Mouse (Mus musculus): ENCODE measurements around the gene Olfr584.

Olfr584 gene

DNA sequence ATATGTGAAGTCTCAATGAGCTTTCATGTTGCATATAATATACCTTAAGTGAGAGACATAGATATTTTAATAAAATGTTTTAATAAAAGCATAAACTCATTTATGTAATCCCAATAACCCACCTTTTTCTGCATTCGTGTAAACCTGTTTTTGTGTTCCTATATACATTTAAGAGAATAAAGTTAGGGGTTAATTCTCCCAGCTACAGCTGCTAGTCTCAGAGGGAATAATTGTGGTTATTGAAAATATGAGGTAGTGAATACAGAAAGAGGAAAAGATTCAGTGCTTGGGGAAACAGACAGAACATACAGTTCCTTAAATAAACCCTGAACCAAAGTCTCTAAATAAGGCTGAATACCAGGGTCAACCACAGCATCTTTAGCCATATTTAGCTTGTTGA is at the start of gene Olfr584:
TSS of gene Olfr584 (plus strand) at position 301 of the 400 bp plus-strand sequence.
- DNase-seq (ENCODE audit: low spot score): no peak

DNA sequence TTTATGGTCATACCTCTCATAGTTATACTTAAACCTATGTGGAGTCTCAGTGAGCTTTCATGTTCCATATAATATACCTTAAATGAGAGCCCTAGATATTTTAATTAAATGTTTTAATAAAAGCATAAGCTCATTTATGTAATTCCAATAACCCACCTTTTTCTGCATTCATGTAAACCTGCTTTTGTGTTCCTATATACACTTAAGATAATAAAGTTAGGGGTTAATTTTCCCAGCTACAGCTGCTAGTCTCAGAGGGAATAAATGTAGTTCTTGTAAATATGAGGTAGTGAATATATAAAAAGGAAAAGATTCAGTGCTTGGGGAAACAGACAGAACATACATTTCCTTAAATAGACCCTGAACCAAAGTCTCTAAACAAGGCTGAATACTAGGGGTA is 44.0 kb upstream of the Olfr584 start, which contains the start of gene Olfr582:
TSS of gene Olfr582 (plus strand) at position 301 of the 400 bp plus-strand sequence.
- DNase-seq (ENCODE audit: low spot score): no peak

DNA sequence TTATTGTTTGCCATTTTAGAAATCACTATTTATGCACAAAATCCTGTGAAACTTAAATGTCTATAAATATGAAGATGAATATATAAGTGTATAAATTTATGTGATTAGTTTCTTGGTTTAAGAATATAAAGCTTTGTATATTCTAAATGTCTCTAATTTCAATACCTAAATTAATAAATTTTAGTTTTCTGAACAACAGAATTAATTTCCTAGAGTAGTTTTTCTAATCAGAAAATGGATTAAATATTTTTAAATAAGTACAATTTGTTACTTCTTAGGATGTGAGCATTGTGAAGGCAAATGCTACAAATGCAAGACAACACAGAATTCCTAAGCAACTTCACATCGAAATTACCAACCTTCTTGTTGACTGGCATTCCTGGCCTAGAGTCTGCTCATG is 30.7 kb upstream of the Olfr584 start, which contains the start of gene Olfr583:
TSS of gene Olfr583 (plus strand) at position 301 of the 400 bp plus-strand sequence.
- no peak for DNase-seq (ENCODE audit: low spot score)

DNA sequence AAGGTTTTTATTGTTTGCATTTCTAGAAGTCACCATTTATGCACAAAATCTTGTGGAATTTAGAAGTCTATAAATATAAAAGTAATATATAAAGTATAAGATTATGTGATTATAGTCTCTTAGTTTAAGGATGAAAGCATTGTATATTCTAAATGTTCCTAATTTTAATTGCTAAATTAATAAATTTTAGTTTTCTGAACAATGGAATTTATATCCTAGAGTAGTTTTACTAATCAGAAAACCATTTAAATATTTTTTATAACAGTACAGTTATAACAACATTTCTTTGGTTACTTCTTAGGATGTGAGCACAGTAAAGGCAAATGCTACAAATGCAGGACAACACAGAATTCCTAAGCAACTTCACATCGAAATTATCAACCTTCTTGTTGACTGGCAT is 15.7 kb downstream of the Olfr584 start, which contains the start of gene Olfr585:
TSS of gene Olfr585 (plus strand) at position 301 of the 400 bp plus-strand sequence.
- DNase-seq (ENCODE audit: low spot score): no peak

DNA sequence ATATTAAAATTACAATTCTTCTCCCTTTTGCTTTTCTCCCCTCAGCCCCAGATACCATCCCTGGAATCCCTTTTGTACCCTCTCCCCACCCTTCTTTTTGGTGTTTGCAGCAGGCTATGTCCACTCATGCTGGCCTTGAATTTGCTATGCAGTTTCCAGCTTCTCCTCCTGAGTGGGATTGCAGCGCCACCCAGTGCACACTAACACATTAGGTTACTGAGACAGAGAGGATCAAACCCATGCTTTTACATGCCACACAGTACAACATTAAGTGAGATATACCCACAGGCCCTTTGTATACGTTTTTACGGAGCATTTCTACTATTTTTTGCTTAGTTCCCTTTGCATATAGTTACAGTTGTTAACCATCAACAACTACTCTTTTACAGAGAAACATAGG is 37.7 kb downstream of the Olfr584 start:
- no peak for DNase-seq (ENCODE audit: low spot score)

DNA sequence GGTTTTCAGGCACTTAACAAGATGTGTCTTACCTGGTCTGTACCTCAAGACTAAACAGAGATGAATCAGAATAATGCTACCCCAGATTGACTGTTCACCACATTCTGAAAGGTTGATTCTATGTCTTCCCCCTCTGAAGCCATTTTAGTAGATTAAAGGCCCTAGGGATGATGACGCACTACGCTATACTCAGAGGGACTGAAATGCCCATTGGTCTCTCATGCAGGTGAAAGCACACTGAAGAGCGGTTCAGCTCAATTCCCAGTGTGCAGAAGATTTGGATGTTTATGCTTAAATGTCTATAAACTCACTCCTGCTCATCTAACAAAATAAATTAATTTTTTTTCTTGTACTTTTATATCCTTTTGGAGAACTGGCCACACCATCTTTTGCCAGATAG is 43.9 kb downstream of the Olfr584 start, which contains the start of gene Olfr586:
TSS of gene Olfr586 (minus strand) at position 101 of the 400 bp plus-strand sequence.
- DNase-seq (ENCODE audit: low spot score): no peak

All from ovary, adult 18-20 months (tissue).